Mouse (Mus musculus) erythroblast, embryonic 14.5 days (primary cell): ENCODE results near the gene Mtg1.

Experiments
- GATA1 ChIP-seq: IDR thresholded peaks from 2 replicates; pipeline ENCODE4 v1.6.1; 2012; ENCODE audit warnings: low read length, inconsistent platforms, mixed read lengths
- TAL1 ChIP-seq: IDR thresholded peaks from 3 replicates; pipeline ENCODE4 v1.6.1; 2012; ENCODE audit warnings: low read length, inconsistent platforms, mixed read lengths

- TF ChIP-seq GATA1: no peak
- no peak for TF ChIP-seq TAL1
Observed at GRCm38 (mm10) chr7:140138021-140138310, 602 bp downstream of the Mtg1 start.
